Comparison of ENCODE assay signal across 7 mouse cellular contexts in the genomic region with DNA sequence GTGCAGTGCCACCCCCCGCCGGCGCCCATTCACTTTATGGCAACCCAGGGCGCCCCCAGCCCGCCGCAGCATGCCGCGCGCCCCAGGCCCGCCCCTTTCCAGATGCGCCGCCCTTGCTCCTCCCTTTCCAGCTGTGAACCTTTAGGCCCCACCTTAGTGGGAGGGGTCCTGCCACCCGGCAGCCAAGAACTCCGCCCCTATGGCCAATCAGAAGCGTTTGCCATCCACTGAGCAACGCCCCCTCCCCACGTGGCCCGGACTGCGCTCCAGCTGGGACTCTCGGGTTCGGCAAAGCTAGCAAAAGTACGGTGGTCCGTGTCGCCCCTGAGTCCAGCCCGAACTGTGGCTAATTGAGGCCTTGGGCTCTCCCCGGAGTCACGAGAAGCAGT. TPM values are rescaled to one million over a fixed set of nuclear protein-coding genes. Genes with fewer than 3 reads are reported as not detected.
DNase-seq lines count a peak whose midpoint lies in the region; ATAC-seq and TF ChIP-seq lines count a peak whose summit lies in the region.

No protein-coding gene starts in this region.

- peaks cover 64% of the 10 kb centered on the region for H3K27me3 ChIP-seq in limb, embryonic 14.5 days (ENCODE audit: control insufficient read depth, insufficient read depth, low read length)
- H3K27me3 ChIP-seq in midbrain, embryonic 16.5 days (ENCODE audit: control insufficient read depth, insufficient read depth, low read depth, low read length) = peaks cover 53% of the 10 kb centered on the region

- no peaks in the 10 kb centered on the region for H3K36me3 ChIP-seq in limb, embryonic 14.5 days (ENCODE audit: control insufficient read depth, insufficient read depth, low read length)
- no peaks in the 10 kb centered on the region for H3K36me3 ChIP-seq in midbrain, embryonic 16.5 days (ENCODE audit: control insufficient read depth, insufficient read depth, low read length)

- peak overlapping the region; percentile 96 for H3K4me2 ChIP-seq in limb, embryonic 14.5 days (replicated peaks; ENCODE audit: low read depth, low read length, severe bottlenecking)
- H3K4me2 ChIP-seq in midbrain, embryonic 16.5 days (ENCODE audit: low read length) = peak overlapping the region; percentile 90

- TF ChIP-seq POLR2A in limb, embryonic 14.5 days (IDR thresholded peaks at IDR 0.05; ENCODE audit: borderline replicate concordance, extremely low read depth, insufficient read depth, insufficient read length) = no peak

- peak overlapping the region; percentile 55 for H3K4me3 ChIP-seq in limb, embryonic 14.5 days (replicated peaks; ENCODE audit: low read length)
- H3K4me3 ChIP-seq in midbrain, embryonic 16.5 days (ENCODE audit: low read depth, low read length) = peak overlapping the region; percentile 54

- H3K27ac ChIP-seq in limb, embryonic 14.5 days (replicated peaks; ENCODE audit: low read depth, low read length) = no peak overlapping the region
- H3K27ac ChIP-seq in midbrain, embryonic 16.5 days (ENCODE audit: low read length) = no peak overlapping the region

- H3K4me1 ChIP-seq in limb, embryonic 14.5 days (ENCODE audit: control insufficient read depth, insufficient read depth, low read length) = peaks cover 17% of the 10 kb centered on the region
- H3K4me1 ChIP-seq in midbrain, embryonic 16.5 days (ENCODE audit: control insufficient read depth, insufficient read depth, low read length) = peaks cover 23% of the 10 kb centered on the region

- intact Hi-C loops in gastrocnemius, postnatal 14 days (cut with DNase I; ENCODE audit: low total_unique reads) = no loop called here

- H3K9me3 ChIP-seq in limb, embryonic 14.5 days (ENCODE audit: control insufficient read depth, low read length) = no peaks in the 10 kb centered on the region
- H3K9me3 ChIP-seq in midbrain, embryonic 16.5 days (replicated peaks; ENCODE audit: control insufficient read depth, low read length, poor library complexity, severe bottlenecking) = no peaks in the 10 kb centered on the region

- peak; percentile 87 for ATAC-seq in limb, embryonic 14.5 days (ENCODE audit: low FRiP score, low read depth)
- peak; percentile 12; the same call in 1 of the 2 replicates for ATAC-seq in midbrain, embryonic 16.5 days

- WGBS in limb, embryonic 14.5 days = under 1% methylated on average over 24 of the region's 27 CpGs
- under 1% methylated on average over 17 of the region's 27 CpGs for WGBS in midbrain, embryonic 16.5 days

- peak overlapping the region; percentile 39; the same call in 1 of the 2 replicates for H3K9ac ChIP-seq in limb, embryonic 14.5 days (ENCODE audit: low read depth, low read length, severe bottlenecking)
- peak overlapping the region; percentile 52; the same call in 1 of the 2 replicates for H3K9ac ChIP-seq in midbrain, embryonic 16.5 days (ENCODE audit: low read depth, low read length)

- DNase-seq in R1 (ENCODE audit: low read depth, low spot score) = peak; percentile 96
- peak; percentile 39 to 55 for DNase-seq in cerebellum, postnatal 4 days (ENCODE audit: low spot score in 2 of 2)
- peak; percentile 92 for DNase-seq in gastrocnemius, postnatal 14 days
- peak; percentile 91 for DNase-seq in induced T-regulatory cell, adult 2 months (ENCODE audit: low read depth)
- DNase-seq in limb, embryonic 14.5 days (ENCODE audit: low spot score) = peak; percentile 95
- peak; percentile 28 to 80 for DNase-seq in spleen, postnatal 10 days (ENCODE audit: low spot score in 2 of 2)

RNA-seq across cellular contexts. Expression of a gene that starts 0.2 kb away (rescaled TPM):
- 10 to 100 TPM; 12.9 to 21.9 TPM for total RNA-seq in gastrocnemius, postnatal 14 days (2021)
- 14.0 and 19.6 TPM in 2 replicates for polyA plus RNA-seq in limb, embryonic 14.5 days (2012; rRNA removed)
- 8.1 TPM in 2 replicates for polyA plus RNA-seq in limb, embryonic 14.5 days (2014; fragmentation: Nextera tagmentation; extraction: Ambion mirVana)
- polyA plus RNA-seq in midbrain, embryonic 16.5 days (2015; fragmentation: Nextera tagmentation; extraction: Ambion mirVana) = 1.6 and 2.0 TPM in 2 replicates

RNA-seq across cellular contexts. Expression of a gene that starts 3.9 kb away (rescaled TPM):
- total RNA-seq in gastrocnemius, postnatal 14 days (2021) = 10 to 100 TPM; 45.0 to 47.8 TPM
- polyA plus RNA-seq in limb, embryonic 14.5 days (2012; rRNA removed) = 92.1 and 131 TPM in 2 replicates
- polyA plus RNA-seq in limb, embryonic 14.5 days (2014; fragmentation: Nextera tagmentation; extraction: Ambion mirVana) = 66.8 and 67.2 TPM in 2 replicates
- polyA plus RNA-seq in midbrain, embryonic 16.5 days (2015; fragmentation: Nextera tagmentation; extraction: Ambion mirVana) = 62.8 and 66.9 TPM in 2 replicates

RNA-seq across cellular contexts. Expression of a gene that starts 16.7 kb away (rescaled TPM):
- total RNA-seq in gastrocnemius, postnatal 14 days (2021) = not detected
- 0.15 TPM in 1 of 2 replicates, not detected in the other for polyA plus RNA-seq in limb, embryonic 14.5 days (2012; rRNA removed)
- 0.68 and 0.85 TPM in 2 replicates for polyA plus RNA-seq in limb, embryonic 14.5 days (2014; fragmentation: Nextera tagmentation; extraction: Ambion mirVana)
- 0.15 and 0.17 TPM in 2 replicates for polyA plus RNA-seq in midbrain, embryonic 16.5 days (2015; fragmentation: Nextera tagmentation; extraction: Ambion mirVana)
